Mouse (Mus musculus): Measurements from ENCODE around the gene March1.
"Not testable (repeated sequence)": the region's sequence is repeated elsewhere in the genome, so short reads cannot be mapped to it uniquely, and the experiment has no call there.

Gene March1

DNA sequence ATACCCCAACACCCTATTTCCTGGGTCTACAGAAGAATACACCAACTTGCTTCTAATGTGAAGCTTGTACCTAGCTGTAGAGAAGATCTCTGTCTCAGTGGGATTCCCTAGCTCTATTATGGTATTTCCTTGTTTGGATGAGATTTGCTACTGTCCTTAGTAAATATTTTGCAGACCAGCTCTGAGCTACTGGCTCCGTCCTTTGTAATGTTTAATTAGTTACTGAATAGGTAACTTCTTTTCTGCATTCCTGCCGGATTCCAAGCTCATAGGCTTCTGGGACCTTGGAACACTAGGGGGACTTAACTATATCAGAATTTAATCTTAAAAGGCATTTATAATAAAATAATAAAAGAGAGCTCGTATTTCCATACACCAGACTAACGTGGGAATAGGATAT is 799.9 kb downstream of the March1 start:
- not testable (repeated sequence) for DNase-seq

DNA sequence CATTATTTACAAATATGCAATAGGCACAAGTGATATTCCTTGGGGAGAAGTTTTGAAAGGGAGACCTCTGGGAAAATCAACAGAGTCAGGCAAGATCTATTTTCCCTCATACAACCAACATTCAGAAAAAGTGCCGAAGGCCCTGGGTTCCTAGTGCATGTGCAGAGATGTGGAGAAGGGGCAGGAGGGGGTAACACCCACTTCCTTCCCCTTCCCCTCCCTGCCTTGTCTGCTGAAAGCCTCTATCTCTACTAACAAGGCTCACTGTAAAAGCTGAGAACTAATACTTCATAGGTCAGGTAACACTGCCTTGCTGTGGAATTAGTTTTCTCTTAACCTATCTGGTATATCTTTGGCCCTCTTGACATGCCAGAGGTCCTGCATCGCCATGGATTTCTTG is 812.9 kb downstream of the March1 start:
- DNase-seq: no peak

DNA sequence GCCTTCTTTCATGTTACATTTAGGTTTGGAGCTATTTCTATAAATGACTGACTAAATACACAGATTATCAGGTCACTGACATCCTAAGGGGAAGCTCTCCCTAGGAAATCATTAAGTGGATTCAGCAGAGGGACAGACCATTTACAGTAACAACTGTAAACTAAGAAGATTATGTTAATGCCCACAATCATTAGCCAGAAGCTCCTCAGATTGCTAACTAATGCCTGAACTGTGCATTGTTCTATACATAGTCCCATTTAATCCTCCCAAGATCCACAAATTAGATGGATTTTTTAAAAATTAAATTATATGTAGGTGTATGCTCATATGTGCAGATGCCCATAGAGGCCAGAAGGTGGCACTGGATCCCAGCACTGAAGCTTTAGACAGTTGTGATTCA is 815.9 kb downstream of the March1 start:
- DNase-seq: no peak

DNA sequence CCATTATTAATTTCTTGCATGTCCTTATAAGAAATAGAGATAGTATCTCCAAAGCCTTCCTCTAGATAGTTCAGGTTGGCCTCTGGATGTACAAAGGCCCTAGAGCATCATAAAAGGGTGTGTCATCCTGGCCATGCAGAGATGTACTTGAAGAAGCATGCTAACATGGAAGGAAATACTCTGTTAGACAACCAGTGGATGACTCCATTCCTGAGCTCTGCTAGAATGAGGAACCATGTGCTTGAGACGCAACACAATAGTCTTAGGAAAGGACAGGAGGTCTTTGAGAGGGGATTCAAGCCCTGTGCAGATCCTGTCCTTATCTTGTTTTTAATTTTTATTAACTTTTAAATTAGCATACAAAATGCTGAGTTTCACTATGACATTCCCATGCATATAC is 819.1 kb downstream of the March1 start:
- no peak for DNase-seq

DNA sequence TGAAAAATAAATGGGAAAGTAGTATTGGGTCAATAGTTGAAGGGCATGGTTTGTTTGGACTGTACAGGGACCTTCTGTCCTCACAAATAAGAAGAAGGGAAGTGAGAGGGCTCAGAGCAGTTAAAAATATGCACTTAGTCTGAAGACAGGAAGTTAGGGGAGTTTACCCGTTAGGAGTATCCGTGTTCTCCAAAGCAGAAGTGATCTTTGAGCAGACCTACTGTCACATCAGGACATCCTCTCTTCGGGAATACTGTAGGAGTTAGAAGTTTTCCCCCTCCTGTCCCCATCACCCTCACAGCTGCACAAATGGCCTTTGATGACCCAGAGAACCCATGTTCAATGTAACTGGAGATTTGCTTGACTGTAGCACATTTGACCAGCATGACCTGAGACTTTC is 820.2 kb downstream of the March1 start:
- DNase-seq: no peak

DNA sequence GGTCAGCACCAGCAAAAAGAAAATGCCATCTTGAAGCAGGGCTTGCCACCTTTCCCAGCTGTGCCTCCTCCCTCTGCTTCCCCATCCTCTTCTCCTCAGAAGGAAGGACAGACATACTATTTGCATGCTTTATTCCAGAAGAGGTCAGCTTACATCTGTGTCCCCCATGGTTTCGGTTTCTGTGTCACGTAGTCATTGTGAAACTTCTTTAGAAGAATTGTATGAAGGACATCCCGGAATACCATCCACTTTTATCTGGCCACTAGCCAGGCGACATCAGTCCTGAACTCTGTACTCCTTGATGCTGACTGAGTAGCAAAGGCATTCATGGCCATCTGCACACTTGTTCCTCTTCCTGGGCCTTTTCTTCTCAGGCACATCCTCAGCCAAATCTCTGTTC is 820.8 kb downstream of the March1 start:
- no peak for DNase-seq

DNA sequence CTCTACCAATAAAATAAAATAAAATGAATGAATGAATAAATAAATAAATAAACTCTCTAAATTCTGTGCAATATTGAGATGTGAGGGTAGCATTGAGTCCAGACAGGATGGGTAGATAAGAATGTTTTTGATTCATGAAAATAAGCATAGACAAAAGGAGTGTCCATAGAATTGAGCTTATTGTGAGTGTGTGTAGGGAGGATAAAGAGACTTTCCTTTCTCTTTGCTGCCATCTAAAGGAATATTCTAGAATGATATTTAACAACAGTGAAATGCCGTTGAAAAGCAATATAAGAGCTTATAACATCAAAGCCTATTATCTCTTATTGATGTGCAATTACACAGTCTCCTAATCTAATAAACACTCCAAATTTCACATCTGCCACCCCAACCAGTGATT is 823.4 kb downstream of the March1 start:
- no peak for DNase-seq

DNA sequence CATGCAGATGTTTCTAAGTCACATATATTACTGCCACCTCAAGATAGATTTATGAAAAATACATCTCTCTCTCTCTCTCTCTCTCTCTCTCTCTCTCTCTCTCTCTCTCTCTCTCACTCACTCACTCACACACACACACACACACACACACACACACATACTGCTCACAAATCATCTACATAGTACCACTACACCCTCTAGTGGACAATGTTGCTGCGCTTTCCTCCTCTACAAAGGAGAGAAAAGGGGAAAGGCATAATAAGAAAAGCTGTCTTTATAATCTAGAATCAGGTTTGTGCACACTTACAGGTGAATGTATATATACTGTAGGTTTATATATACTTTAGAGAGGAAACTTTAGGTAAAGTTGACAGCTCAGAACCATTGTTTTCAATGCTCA is 825.1 kb downstream of the March1 start:
- DNase-seq: peak; percentile 48

DNA sequence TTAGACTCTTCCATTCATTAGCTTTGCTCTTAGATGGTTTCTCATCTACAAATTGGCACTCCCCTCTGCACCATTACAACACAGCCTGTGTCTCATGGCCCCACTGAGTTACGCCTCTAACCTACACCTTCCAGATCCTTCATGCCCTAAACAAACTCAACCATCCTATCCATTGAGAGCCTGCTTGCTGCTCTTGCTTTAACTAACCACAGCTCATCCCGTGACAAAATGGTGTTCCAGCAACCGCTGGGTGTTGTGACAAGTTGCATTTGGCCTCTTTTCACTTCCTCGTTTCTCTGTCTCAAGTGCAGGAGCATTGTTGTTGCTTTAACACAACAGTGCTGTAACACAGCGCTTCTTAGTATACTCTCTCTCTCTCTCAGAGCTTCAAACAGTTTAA is 826.4 kb downstream of the March1 start:
- DNase-seq: no peak

DNA sequence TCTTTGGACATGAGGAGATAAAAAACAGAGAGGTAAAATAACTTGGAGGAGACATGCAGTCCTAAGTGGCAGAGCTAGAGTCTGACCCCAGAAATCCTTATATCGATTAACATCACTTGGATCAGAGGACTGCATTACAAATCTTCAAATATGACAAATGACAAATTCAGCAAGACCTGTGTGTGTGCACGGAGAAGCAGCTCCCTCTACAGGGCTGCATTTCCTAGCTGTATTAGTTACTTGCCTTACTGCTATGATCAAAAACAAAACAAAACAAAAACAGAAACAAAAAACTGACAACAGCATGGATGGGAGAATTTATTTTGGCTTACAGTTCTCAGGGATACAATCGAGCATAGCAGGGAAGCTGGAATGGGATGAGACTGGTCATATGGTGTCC is 827.7 kb downstream of the March1 start:
- no peak for DNase-seq

DNA sequence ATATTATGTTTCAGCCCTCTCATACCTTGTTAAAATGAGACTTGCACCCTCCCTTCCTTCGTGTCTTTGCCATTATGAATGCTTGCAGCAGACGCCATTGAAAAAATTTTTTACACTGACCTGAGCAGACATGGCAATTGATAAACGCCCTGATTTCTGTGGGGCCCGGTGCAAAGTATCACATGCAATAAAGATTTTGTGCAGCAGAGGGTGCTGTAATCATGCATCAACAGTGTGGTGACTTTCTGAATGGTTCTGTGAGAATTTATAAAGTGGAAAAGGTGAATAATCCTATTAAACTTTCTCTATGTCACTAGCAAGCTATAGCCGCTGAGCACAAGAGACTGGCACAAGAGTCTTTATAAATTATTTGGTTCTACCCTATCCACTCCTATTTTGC is 833.0 kb downstream of the March1 start:
- DNase-seq: peak; percentile 37

DNA sequence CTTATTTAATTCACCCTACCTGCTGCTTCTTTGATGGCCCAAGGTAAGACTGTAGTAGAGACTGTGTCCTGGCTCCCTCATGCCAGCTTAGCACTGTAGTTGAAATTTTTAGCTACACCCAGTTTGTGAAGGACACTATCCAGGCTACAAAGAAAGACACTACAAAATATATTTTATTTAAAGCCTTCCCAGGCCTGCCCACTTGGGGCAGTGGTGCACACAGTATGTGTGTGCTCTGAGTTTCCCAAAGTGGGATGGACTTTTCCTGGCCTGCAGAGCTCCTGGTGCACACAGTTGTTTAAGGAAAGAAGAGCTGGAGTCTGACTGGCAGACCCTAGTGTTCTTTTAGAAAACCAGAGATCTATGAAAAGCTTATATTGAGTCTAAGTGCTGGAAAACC is 839.4 kb downstream of the March1 start:
- no peak for DNase-seq

DNA sequence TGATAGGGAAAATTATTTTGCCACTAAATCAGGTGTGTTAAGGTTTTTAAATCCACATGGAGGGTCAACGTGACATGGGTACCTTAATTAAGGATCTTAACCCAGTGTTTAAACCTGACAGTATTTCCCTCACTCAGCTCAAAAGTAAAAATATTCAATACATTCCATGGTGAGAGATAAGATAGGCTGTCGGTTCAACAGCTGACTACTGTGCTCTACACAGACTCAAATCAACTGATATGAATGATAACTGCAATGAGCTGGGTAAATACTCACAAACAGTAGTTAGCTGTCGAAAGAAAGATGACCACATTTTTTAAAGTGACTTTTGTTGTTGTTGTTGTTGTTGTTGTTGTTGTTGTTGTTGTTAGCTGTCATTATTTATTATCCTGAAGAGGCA is 852.1 kb downstream of the March1 start:
- DNase-seq: no peak

DNA sequence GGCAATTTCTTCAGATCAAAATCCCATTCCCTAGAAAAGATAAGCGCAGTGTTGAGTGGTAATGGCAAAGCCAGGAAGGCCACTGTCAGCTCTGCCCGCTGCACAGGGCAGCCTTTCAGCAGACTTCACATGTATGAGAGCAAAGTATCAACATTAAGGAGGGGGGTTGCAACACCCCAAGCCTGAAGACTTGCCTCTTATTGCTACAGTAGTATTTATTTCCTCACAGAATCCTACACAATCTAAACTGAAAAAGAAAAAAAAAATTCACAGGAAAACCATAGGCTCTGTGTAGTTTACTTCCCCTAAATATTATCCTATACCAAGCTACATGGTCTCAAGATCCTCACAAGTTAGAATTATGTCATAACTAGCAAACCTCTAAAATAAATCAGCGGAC is 859.2 kb downstream of the March1 start:
- no peak for DNase-seq

DNA sequence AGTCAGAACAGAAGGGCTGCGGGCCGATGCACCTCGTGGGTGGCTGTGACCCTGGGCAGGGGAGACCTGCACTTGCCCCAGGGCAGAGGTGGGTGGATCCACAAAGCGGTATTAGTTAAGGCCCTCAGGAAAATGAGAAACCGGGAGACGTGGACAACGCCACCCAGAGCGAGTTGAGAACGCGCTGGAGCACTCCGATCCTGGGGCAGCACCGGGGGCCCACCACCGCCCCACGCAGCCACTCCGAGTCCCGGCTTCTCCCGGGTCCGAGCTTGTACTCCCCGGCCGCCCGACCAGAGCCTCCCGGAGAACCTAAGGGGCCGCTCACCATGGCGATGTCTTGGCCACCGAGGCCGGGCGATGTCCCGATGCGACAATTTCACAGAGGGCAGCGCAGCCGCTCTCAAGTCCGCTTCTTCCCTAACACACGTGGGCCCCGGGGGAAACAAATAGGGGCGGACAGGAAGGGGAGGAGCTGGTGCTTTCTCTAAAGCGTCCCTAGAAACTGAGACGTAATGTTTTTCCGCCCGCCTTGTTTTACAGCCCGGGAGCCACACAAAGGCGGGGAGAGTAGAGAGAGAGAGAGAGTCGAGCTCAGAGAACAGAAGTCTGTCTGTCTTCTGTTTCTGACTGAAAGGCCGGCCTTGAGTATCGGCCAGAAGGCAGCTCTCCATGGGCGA is 868.5 kb downstream of the March1 start, which contains the start of gene Tma16:
Gene Tma16 (minus strand): TSS at position 447 of the 680 bp plus-strand sequence.
- peak; percentile 76 for DNase-seq

DNA sequence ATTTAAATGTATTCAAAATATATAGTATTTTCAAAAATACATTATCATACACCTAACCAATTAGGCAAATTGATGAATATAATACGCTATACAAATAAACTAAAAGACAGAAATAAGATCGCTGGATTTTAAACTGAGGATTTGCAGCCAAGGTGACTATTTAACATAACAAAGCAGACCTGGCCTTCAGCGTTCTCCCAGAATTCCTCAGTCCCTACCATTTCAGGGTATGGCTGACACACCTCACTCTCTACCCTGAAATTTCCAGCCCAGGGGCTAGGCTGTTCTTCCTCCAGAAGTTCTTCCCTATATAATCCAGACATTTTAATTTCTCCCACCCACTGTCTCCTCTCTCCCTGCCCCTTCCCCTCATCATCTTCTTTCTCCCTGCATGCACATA is 870.9 kb downstream of the March1 start:
- DNase-seq: no peak

DNA sequence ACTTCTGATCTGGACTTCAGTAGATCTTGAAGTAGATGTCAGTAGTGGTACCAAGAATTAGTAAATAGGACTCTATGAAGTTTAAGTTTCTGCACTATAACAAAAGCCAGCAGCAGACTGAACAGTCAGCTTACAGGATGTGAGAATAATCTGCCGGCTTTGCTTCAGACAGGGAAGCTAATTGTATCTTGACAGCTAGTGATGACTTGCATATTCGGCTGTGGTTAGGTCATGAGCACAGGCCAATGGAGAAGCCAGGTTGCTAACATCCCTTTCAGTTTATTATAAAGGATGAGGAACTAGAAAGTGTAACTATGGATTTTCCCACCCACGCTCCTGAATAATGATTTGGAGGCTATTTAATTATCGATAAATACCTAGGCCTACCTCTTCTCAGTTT is 872.9 kb downstream of the March1 start:
- DNase-seq: no peak

DNA sequence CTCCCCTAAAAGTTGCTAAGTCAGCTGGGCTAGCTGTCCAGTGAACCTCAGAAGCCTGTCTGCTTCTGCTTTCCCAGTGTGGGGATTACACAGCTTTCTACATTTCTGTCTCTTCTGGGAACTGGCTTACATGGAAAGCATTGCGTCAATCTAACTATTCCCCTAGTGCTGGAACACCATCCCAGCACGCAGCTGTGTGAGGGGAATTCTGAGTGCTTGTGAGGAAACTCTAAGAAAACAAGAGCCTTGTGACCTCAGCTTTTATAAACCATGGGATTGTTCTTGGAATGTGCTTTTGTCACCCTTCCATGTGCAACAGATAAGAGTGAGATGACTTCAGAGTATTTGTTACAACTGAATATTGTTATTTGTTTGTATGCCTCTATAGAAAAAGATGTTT is 876.8 kb downstream of the March1 start:
- DNase-seq: no peak

DNA sequence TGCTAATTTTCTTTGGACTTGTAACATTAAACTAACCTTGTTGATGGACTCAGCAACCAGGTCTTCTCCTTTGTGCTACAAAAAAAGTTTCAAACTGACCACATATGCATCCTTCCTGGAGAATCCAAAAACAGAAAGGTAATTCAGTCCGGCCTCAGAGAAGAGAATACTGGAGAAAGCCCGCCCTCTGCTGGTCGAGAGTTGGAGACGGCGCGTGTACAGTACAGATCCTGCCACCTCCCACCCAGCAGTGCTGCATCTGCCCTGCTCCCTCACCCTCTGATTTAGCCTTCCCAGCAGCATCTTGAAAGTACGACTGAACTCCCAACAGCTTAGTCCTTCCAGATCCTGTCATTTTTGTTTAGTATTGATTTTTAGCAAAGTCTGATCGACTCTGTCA is 878.0 kb downstream of the March1 start:
- peak; percentile 83 for DNase-seq

DNA sequence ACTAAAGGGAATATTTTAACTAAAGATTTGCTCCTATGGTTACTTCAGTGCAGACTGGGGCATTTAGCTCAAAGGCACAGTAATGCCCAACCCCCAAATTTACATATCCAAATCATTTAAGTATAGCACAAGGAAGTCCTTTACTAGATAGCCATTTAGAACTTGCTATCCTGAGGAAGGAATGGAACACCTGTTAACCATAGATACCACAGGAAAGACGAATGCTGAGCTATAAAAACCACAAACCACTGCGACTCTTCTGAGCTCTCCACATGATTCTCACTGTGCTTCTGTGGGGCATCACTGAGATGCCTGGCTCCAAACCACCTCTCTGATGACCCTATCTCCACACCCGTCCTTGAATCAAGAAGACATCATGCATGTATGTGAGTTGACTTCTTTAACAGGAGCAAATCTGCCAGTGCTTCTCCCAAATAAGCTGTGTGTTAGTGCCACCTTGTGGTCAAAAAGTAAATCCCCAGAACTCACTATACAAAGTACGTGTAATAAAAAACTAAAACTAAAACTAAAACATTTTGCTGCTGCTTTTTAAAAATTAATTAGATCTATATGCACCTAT is 879.4 kb downstream of the March1 start:
- peak; percentile 51 for DNase-seq

DNA sequence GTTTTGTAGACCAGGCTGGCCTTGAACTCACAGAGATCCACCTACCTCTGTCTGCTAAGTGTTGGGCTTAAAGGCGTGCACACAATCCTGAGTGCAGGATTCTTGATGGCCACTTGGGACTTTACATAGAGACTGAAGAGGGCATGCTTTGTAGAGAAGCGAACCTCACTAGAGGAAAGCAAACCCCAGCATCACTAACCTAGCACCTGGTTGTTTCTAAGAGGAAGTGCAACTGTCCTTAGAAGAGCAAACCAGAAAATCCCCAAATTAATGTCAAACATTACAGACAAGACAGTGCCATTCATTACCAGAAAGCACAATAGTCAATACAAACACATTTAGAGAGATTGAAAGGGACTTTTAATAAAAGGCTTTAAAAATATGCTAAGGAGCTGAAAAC is 885.7 kb downstream of the March1 start:
- no peak for DNase-seq

DNA sequence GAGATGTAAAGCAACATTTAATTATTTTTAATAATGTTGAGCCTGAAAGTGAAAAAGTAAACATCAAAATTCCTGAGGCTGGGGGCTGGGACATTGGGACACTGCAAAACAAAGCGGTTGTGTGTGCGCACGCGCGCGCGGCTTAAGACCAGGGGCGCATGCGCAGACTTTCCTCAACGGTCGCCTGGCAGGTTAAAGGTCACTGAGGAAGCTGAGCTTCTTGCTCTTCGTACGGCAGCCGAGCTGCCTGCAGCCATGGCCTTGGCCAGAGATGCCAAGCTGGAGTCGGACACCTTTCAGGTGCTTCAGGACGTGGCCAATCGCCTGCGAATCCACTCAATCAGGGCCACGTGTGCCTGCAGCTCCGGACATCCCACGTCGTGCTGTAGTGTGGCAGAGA is 893.8 kb downstream of the March1 start, which contains the start of gene Tktl2:
Gene Tktl2 (plus strand): TSS at position 220 of the 400 bp plus-strand sequence.
- no peak for DNase-seq

DNA sequence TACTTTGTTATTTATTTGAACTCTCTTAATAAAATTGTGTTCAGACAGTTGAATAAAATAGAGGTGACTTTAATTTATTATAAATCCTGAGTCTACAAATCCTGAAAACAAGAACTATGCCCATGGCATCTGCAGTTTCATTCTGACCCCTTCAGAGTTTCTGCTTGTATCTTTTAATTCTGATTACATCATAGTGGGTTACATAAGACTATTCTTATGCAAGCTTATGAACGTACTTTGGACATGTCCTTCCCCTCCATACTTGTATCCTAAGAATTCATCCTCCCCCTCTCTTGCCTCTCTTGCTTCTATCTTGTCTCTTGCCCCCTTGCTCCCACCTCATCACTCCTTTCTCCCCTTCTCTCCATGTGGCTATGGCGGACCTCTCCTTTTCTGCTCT is 901.4 kb downstream of the March1 start:
- DNase-seq: no peak

DNA sequence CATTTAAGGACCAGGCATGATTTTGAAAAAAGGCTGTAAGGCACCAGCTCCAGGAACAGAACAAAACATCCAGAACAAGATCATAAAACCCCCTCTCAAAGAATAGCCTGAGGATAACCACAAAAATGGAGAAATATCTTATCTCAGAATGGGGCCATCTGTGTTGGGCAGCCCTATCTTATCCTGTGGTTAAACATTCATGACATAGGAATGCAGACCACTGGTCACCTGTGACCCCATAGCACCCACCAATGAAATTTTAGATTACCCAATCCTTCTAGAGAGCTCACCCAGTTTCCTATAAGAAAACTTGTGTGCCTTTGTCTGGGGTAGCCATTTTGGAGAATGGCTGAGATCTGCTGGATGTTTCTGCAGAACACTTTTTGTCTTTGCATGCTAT is 902.9 kb downstream of the March1 start:
- DNase-seq: no peak
